ENCODE assay signal across 8 mouse cellular contexts in genomic region chr4:130360238-130360590, GRCm38 (mm10). TPM values are rescaled to one million over a fixed set of nuclear protein-coding genes. Genes with fewer than 3 reads are reported as not detected.
DNase-seq lines count a peak whose midpoint lies in the region; ATAC-seq and TF ChIP-seq lines count a peak whose summit lies in the region.

No protein-coding gene starts in this region.

- under 1% methylated on average over 19 of the region's 19 CpGs for WGBS in hindbrain, embryonic 15.5 days
- 0% methylated on average over 19 of the region's 19 CpGs for WGBS in midbrain, embryonic 16.5 days

- TF ChIP-seq CTCF in layer of hippocampus, adult 2 months (conservative IDR thresholded peaks at IDR 0.05) = no peak
- no peak for TF ChIP-seq CTCF in cortical plate, adult 2 months (IDR thresholded peaks at IDR 0.05; ENCODE audit: extremely low read depth, insufficient read depth, low read length)

- H3K36me3 ChIP-seq in hindbrain, embryonic 15.5 days = peaks cover 20% of the 10 kb centered on the region
- H3K36me3 ChIP-seq in midbrain, embryonic 16.5 days (ENCODE audit: control insufficient read depth, insufficient read depth, low read length) = peaks cover 6% of the 10 kb centered on the region

- peak overlapping the region; percentile 79 for H3K4me2 ChIP-seq in hindbrain, embryonic 15.5 days
- H3K4me2 ChIP-seq in midbrain, embryonic 16.5 days (ENCODE audit: low read length) = peak overlapping the region; percentile 89

- peaks cover 8% of the 10 kb centered on the region for H3K4me1 ChIP-seq in cortical plate, adult 2 months (ENCODE audit: control insufficient read depth, insufficient read depth, low read length)
- peaks cover 27% of the 10 kb centered on the region for H3K4me1 ChIP-seq in hindbrain, embryonic 15.5 days (replicated peaks)
- H3K4me1 ChIP-seq in midbrain, embryonic 16.5 days (ENCODE audit: control insufficient read depth, insufficient read depth, low read length) = peaks cover 18% of the 10 kb centered on the region

- H3K27me3 ChIP-seq in hindbrain, embryonic 15.5 days = no peaks in the 10 kb centered on the region
- H3K27me3 ChIP-seq in midbrain, embryonic 16.5 days (ENCODE audit: control insufficient read depth, insufficient read depth, low read depth, low read length) = no peaks in the 10 kb centered on the region

- 0 out of 2 replicates have a peak, but pooled peaks have one; percentile 5 for TF ChIP-seq POLR2A in cortical plate, adult 2 months (IDR thresholded peaks at IDR 0.05; ENCODE audit: extremely low read depth, insufficient read depth, low read length)

- H3K27ac ChIP-seq in layer of hippocampus, adult 2 months = peak overlapping the region; percentile 91
- H3K27ac ChIP-seq in cortical plate, adult 2 months (ENCODE audit: insufficient read depth, low read length) = 0 out of 2 replicates have a peak overlapping the region, but pooled peaks have one; percentile 15
- peak overlapping the region; percentile 85 for H3K27ac ChIP-seq in hindbrain, embryonic 15.5 days (replicated peaks)
- peak overlapping the region; percentile 88 for H3K27ac ChIP-seq in midbrain, embryonic 16.5 days (ENCODE audit: low read length)

- ATAC-seq in hindbrain, embryonic 15.5 days (ENCODE audit: low FRiP score, low read depth) = no peak
- no peak for ATAC-seq in midbrain, embryonic 16.5 days

- peak overlapping the region; percentile 84 for H3K4me3 ChIP-seq in layer of hippocampus, adult 2 months
- H3K4me3 ChIP-seq in cortical plate, adult 2 months (ENCODE audit: insufficient read depth, low read length) = peak overlapping the region; percentile 67
- H3K4me3 ChIP-seq in hindbrain, embryonic 15.5 days = peak overlapping the region; percentile 81
- H3K4me3 ChIP-seq in midbrain, embryonic 16.5 days (ENCODE audit: low read depth, low read length) = peak overlapping the region; percentile 96

- DNase-seq in layer of hippocampus, adult 2 months (ENCODE audit: low spot score in 2 of 2) = no peak
- DNase-seq in layer of hippocampus, postnatal 36 days = no peak
- DNase-seq in spleen, postnatal 14 days (ENCODE audit: low spot score in 2 of 2) = no peak
- no peak for DNase-seq in right cerebral cortex, postnatal 14 days
- no peak for DNase-seq in adrenal gland, postnatal 25 days

- no peaks in the 10 kb centered on the region for H3K9me3 ChIP-seq in hindbrain, embryonic 15.5 days
- no peaks in the 10 kb centered on the region for H3K9me3 ChIP-seq in midbrain, embryonic 16.5 days (replicated peaks; ENCODE audit: control insufficient read depth, low read length, poor library complexity, severe bottlenecking)

- peak overlapping the region; percentile 93 for H3K9ac ChIP-seq in hindbrain, embryonic 15.5 days
- H3K9ac ChIP-seq in midbrain, embryonic 16.5 days (ENCODE audit: low read depth, low read length) = peak overlapping the region; percentile 91

RNA-seq across cellular contexts. Expression of gene Snrnp40, which starts 0.3 kb away (rescaled TPM):
- 10 to 100 TPM; 32.4 to 33.8 TPM for total RNA-seq in layer of hippocampus, adult 2 months (2021)
- total RNA-seq in layer of hippocampus, postnatal 36 days (2021) = 10 to 100 TPM; 31.9 to 32.8 TPM
- polyA plus RNA-seq in cortical plate, adult 2 months (2012; rRNA removed) = 30.1 and 32.6 TPM in 2 replicates
- 95.3 and 98.3 TPM in 2 replicates for polyA plus RNA-seq in hindbrain, embryonic 15.5 days (2015; fragmentation: Nextera tagmentation; extraction: Ambion mirVana)
- 84.2 and 94.5 TPM in 2 replicates for polyA plus RNA-seq in midbrain, embryonic 16.5 days (2015; fragmentation: Nextera tagmentation; extraction: Ambion mirVana)
- 34.9 and 36.3 TPM in 2 replicates for total RNA-seq in adrenal gland, postnatal 25 days (2021)

RNA-seq across cellular contexts. Expression of gene Zcchc17, which starts 0.5 kb away (rescaled TPM):
- 10 to 100 TPM; 66.1 to 66.5 TPM for total RNA-seq in layer of hippocampus, adult 2 months (2021)
- total RNA-seq in layer of hippocampus, postnatal 36 days (2021) = 10 to 100 TPM; 62.2 to 64.1 TPM
- 77.8 and 84.7 TPM in 2 replicates for polyA plus RNA-seq in cortical plate, adult 2 months (2012; rRNA removed)
- polyA plus RNA-seq in hindbrain, embryonic 15.5 days (2015; fragmentation: Nextera tagmentation; extraction: Ambion mirVana) = 84.2 and 85.5 TPM in 2 replicates
- polyA plus RNA-seq in midbrain, embryonic 16.5 days (2015; fragmentation: Nextera tagmentation; extraction: Ambion mirVana) = 85.9 and 91.3 TPM in 2 replicates
- 40.3 and 43.1 TPM in 2 replicates for total RNA-seq in adrenal gland, postnatal 25 days (2021)

RNA-seq across cellular contexts. Expression of gene Gm10570, which starts 51.7 kb away (rescaled TPM):
- total RNA-seq in layer of hippocampus, adult 2 months (2021) = 1 to 10 TPM; 1.3 to 1.6 TPM
- 1 to 10 TPM in 1 of 2 experiments, not detected in 1; 1.1 TPM for total RNA-seq in layer of hippocampus, postnatal 36 days (2021)
- 0.90 and 2.4 TPM in 2 replicates for polyA plus RNA-seq in cortical plate, adult 2 months (2012; rRNA removed)
- 1.9 TPM in 2 replicates for polyA plus RNA-seq in hindbrain, embryonic 15.5 days (2015; fragmentation: Nextera tagmentation; extraction: Ambion mirVana)
- polyA plus RNA-seq in midbrain, embryonic 16.5 days (2015; fragmentation: Nextera tagmentation; extraction: Ambion mirVana) = 1.1 and 1.5 TPM in 2 replicates
- not detected in 2 replicates for total RNA-seq in adrenal gland, postnatal 25 days (2021)

RNA-seq across cellular contexts. Expression of gene Fabp3, which starts 51.8 kb away (rescaled TPM):
- total RNA-seq in layer of hippocampus, adult 2 months (2021) = 10 to 100 TPM; 88.5 to 92.2 TPM
- total RNA-seq in layer of hippocampus, postnatal 36 days (2021) = 10 to 100 TPM; 94.1 to 94.6 TPM
- polyA plus RNA-seq in cortical plate, adult 2 months (2012; rRNA removed) = 308 and 316 TPM in 2 replicates
- 265 and 266 TPM in 2 replicates for polyA plus RNA-seq in hindbrain, embryonic 15.5 days (2015; fragmentation: Nextera tagmentation; extraction: Ambion mirVana)
- polyA plus RNA-seq in midbrain, embryonic 16.5 days (2015; fragmentation: Nextera tagmentation; extraction: Ambion mirVana) = 257 and 308 TPM in 2 replicates
- total RNA-seq in adrenal gland, postnatal 25 days (2021) = 44.7 and 45.0 TPM in 2 replicates

Comparison
In these comparisons a context has a peak if more than half of its experiments do, and no peak if none do; other contexts are left out.
1. H3K27ac ChIP-seq: peak in every context shown above with its lines; median percentile 91 in layer of hippocampus, adult 2 months; 88 in midbrain, embryonic 16.5 days; 85 in hindbrain, embryonic 15.5 days; 15 in cortical plate, adult 2 months.